ENCODE assay signal across 8 mouse cellular contexts in genomic region chr13:92750976-92751518, GRCm38 (mm10). TPM values are rescaled to one million over a fixed set of nuclear protein-coding genes. Genes with fewer than 3 reads are reported as not detected.
DNase-seq lines count a peak whose midpoint lies in the region; ATAC-seq and TF ChIP-seq lines count a peak whose summit lies in the region.

No protein-coding gene starts in this region.

- no peaks in the 10 kb centered on the region for H3K9me3 ChIP-seq in limb, embryonic 10.5 days (replicated peaks)
- no peaks in the 10 kb centered on the region for H3K9me3 ChIP-seq in midbrain, embryonic 12.5 days

- no peaks in the 10 kb centered on the region for H3K79me3 ChIP-seq in C2C12 (ENCODE audit: low read depth)

- 27% methylated on average over 7 of the region's 7 CpGs for WGBS in limb, embryonic 10.5 days
- WGBS in midbrain, embryonic 12.5 days = 16% methylated on average over 7 of the region's 7 CpGs

- no peaks in the 10 kb centered on the region for H3K79me2 ChIP-seq in C2C12 (ENCODE audit: control insufficient read depth, insufficient read depth)

- no peak overlapping the region for H3K27ac ChIP-seq in limb, embryonic 10.5 days
- no peak overlapping the region for H3K27ac ChIP-seq in midbrain, embryonic 12.5 days (replicated peaks)

- H3K4me2 ChIP-seq in midbrain, embryonic 12.5 days (replicated peaks) = 0 out of 2 replicates have a peak overlapping the region, but pooled peaks have one; percentile 16

- H3ac ChIP-seq in C2C12 (ENCODE audit: control insufficient read depth, insufficient read length, low read depth) = no peak overlapping the region

- H3K36me3 ChIP-seq in C2C12 (ENCODE audit: control insufficient read depth, insufficient read depth) = no peaks in the 10 kb centered on the region
- H3K36me3 ChIP-seq in limb, embryonic 10.5 days = no peaks in the 10 kb centered on the region
- H3K36me3 ChIP-seq in midbrain, embryonic 12.5 days = no peaks in the 10 kb centered on the region

- peak; percentile 36 for DNase-seq in adrenal gland, adult 8-10 months
- peak; percentile 63 for DNase-seq in embryo, embryonic 11.5 days (ENCODE audit: low read depth, low spot score)
- peak; percentile 37 for DNase-seq in gonadal fat pad, adult 2 months (ENCODE audit: low read depth)
- DNase-seq in kidney, adult 11 months = peak; percentile 26
- peak; percentile 77 for DNase-seq in limb, embryonic 10.5 days (ENCODE audit: low spot score)
- peak; percentile 42 to 79 for DNase-seq in spleen, postnatal 10 days (ENCODE audit: low spot score in 2 of 2)

- ATAC-seq in midbrain, embryonic 12.5 days (ENCODE audit: low FRiP score, low read depth) = peak; percentile 77

- peak; percentile 58 for TF ChIP-seq CTCF in C2C12 (IDR thresholded peaks at IDR 0.05; ENCODE audit: control insufficient read depth, insufficient read depth, insufficient read length)

- H3K4me3 ChIP-seq in C2C12 (ENCODE audit: insufficient read depth, poor library complexity, severe bottlenecking) = no peak overlapping the region
- H3K4me3 ChIP-seq in limb, embryonic 10.5 days = no peak overlapping the region
- H3K4me3 ChIP-seq in midbrain, embryonic 12.5 days = no peak overlapping the region

- peaks cover 13% of the 10 kb centered on the region for H3K4me1 ChIP-seq in limb, embryonic 10.5 days
- 0 out of 2 replicates have a peak, but pooled peaks cover 2% of the 10 kb centered on the region for H3K4me1 ChIP-seq in midbrain, embryonic 12.5 days

- H3K27me3 ChIP-seq in C2C12 (ENCODE audit: control insufficient read depth, insufficient read depth, insufficient read length) = no peaks in the 10 kb centered on the region
- no peaks in the 10 kb centered on the region; the same call in 1 of the 2 replicates for H3K27me3 ChIP-seq in limb, embryonic 10.5 days (ENCODE audit: low read depth, poor library complexity, severe bottlenecking)
- no peaks in the 10 kb centered on the region; the same call in 1 of the 2 replicates for H3K27me3 ChIP-seq in midbrain, embryonic 12.5 days

- no peak overlapping the region for H3K9ac ChIP-seq in midbrain, embryonic 12.5 days (replicated peaks)

TF ChIP-seq in C2C12, 6 proteins besides CTCF, POLR2A, EP300 and RAD21:
- no peak for TF ChIP-seq MYOG (IDR thresholded peaks at IDR 0.05; ENCODE audit: control insufficient read depth, extremely low read depth, insufficient read length)
- no peak for TF ChIP-seq MYOD1 (IDR thresholded peaks at IDR 0.05; ENCODE audit: control insufficient read depth, insufficient read length, low read depth)
- no peak for TF ChIP-seq MAX (IDR thresholded peaks at IDR 0.05)

RNA-seq across cellular contexts. Expression of gene Thbs4, which starts 43.6 kb away (rescaled TPM):
- polyA plus RNA-seq in C2C12 (2012; fragmentation: generic; extraction: Trizol) = not detected
- 1 to 10 TPM; 2.5 to 4.6 (median 3.3) TPM for total RNA-seq in adrenal gland, adult 8-10 months (2022)
- 0.45 and 0.46 TPM in 2 replicates for polyA plus RNA-seq in gonadal fat pad, adult 2 months (2012; rRNA removed)
- 1.2 TPM in 2 replicates for polyA plus RNA-seq in limb, embryonic 10.5 days (2016; fragmentation: Nextera tagmentation; extraction: Ambion mirVana)
- 4.0 and 4.2 TPM in 2 replicates for polyA plus RNA-seq in midbrain, embryonic 12.5 days (2016; fragmentation: Nextera tagmentation; extraction: Ambion mirVana)

Comparison
In these comparisons a context has a peak if more than half of its experiments do, and no peak if none do; other contexts are left out.
1. DNase-seq: peak in every context shown above with its lines; median percentile 77 in limb, embryonic 10.5 days; 63 in embryo, embryonic 11.5 days; 60 in spleen, postnatal 10 days; 37 in gonadal fat pad, adult 2 months; 36 in adrenal gland, adult 8-10 months; 26 in kidney, adult 11 months.